Mouse (Mus musculus) urinary bladder, postnatal 4 days (tissue): ENCODE measurements around the gene Homer3.

ENCODE experiments used
- DNase-seq, 2 experiments: peaks; one replicate each; pipeline ENCODE4 v3.0.0; 2021 to 2022; ENCODE audit warnings: low spot score in 2 of 2

The Homer3 gene

GRCm38 (mm10) chr8:70332878-70333202, 50.2 kb downstream of the Homer3 start:
- no peak for DNase-seq

- DNase-seq: no peak
Measured at GRCm38 (mm10) chr8:70338931-70339330, 56.3 kb downstream of the Homer3 start.

- DNase-seq: no peak
Measured at GRCm38 (mm10) chr8:70340659-70341058, 58.0 kb downstream of the Homer3 start.

- DNase-seq: no peak
Measured at GRCm38 (mm10) chr8:70342007-70342406, 59.4 kb downstream of the Homer3 start.

- DNase-seq: no peak
Measured at GRCm38 (mm10) chr8:70343076-70343475, 60.4 kb downstream of the Homer3 start.

DNA sequence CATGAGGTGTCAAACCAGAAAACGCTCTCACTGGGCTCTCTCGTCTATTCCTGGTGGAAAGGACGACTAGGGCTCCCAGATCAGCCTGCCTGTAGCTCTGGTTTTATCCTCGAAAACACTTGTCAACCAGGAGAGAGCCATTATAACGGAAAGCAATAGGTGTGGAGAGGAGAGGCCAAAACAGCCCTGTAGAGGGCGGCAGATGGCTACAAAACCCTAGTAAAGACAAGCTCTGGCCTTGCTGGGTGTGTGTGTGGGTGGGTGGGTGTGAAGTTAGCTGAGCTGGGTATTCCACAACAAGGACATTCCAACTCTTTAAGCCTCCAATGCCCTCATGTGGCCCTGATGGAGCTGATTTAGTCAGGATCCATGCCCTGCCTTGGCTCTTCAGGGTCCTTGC, 61.1 kb downstream of the Homer3 start:
- DNase-seq: no peak
